Mouse (Mus musculus) cortical plate, adult 2 months (tissue): ENCODE data around the gene Rasal3. TPM values are rescaled to one million over a fixed set of nuclear protein-coding genes. Genes with fewer than 3 reads are reported as not detected.

Source experiments
- H3K27ac ChIP-seq: fragments of 200-500 bp; 2 replicates; pipeline ENCODE4 v1.5.1; 2012; ENCODE audit warnings: low read length, control low read depth, inconsistent platforms; ENCODE audit not compliant: insufficient read depth
- H3K4me1 ChIP-seq: fragments of 200-500 bp; 2 replicates; pipeline ENCODE4 v1.6.1; 2011; ENCODE audit warnings: low read length; ENCODE audit not compliant: control insufficient read depth, insufficient read depth
- H3K4me3 ChIP-seq: fragments of 200-500 bp; 2 replicates; pipeline ENCODE4 v1.5.1; 2011; ENCODE audit warnings: mild to moderate bottlenecking, low read length, control low read depth; ENCODE audit not compliant: insufficient read depth
- CTCF ChIP-seq: fragments of 200-500 bp; IDR thresholded peaks from 2 replicates; pipeline ENCODE4 v1.5.1; 2011; ENCODE audit warnings: mild to moderate bottlenecking, control low read depth, low read length; ENCODE audit not compliant: insufficient read depth; ENCODE audit errors: extremely low read depth
- POLR2A ChIP-seq: fragments of 200-500 bp; IDR thresholded peaks from 2 replicates; pipeline ENCODE4 v1.6.1; 2011; ENCODE audit warnings: mild to moderate bottlenecking, low read length, control low read depth; ENCODE audit not compliant: insufficient read depth; ENCODE audit errors: extremely low read depth
- polyA plus RNA-seq: library from polyadenylated mRNA; depleted of rRNA; stranded (reverse); fragments of >200 nt; gene quantifications from 2 replicates; pipeline ENCODE4 v1.2.3, GENCODE M21; 2012

The Rasal3 gene
- polyA plus RNA-seq, 1 experiment, result 4.8 TPM

DNA sequence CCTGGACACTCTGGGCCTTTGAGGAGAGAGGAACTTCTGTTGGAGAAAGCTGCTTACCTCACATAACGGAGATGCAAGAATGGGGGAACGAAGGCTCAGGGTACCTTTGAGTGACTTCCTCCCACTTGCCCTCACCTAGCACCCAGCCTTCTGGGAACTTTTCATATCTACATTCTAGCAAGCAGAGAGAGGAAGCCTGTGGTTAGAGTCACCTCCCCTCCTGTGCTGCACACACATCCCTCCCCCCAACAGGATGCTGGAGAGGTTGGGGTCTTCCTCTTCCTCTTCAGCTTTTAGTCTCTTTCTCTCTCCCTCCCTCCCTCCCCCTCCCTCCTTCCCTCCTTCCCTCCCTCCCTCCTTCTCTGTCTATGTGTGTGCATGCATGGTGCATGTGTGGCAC is 20.7 kb upstream of the Rasal3 start, which contains the start of gene Pglyrp2:
Gene Pglyrp2, minus strand, starts transcription at position 134 of the 400 bp plus-strand sequence.
- Histone ChIP-seq H3K4me3 (no peak within 1 kb of the TSS), H3K27ac (no peak within 1 kb of the TSS)
- TF ChIP-seq POLR2A (no peak), CTCF (no peak)

DNA sequence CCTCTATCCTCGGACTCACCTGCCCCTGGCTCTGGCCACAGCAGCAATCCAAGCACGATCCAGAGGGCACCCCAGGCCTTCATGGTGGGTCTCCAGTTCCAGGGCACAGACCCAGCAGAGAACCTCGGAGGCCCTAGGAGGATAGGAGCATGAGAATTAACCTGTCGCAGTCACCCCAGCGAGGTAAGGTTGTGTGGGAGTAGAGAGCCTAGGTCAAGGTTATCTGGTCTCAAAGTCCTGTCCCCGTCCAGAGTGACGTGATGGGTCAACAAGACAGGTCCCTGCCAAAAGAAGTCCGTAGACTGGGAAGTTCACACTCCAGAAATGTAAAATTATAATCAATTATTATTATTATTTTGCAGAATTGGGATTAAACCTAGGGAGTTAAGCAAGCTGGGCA is 17.4 kb upstream of the Rasal3 start:
- Histone ChIP-seq H3K4me1 (no peaks in the 10 kb centered on the region), H3K4me3 (no peak overlapping the region), H3K27ac (no peak overlapping the region)
- TF ChIP-seq CTCF, result no peak

More for the DNA sequence above, 20.7 kb upstream of the Rasal3 start, which contains the start of gene Pglyrp2:
- no peaks in the 10 kb centered on the region for H3K4me1 ChIP-seq

DNA sequence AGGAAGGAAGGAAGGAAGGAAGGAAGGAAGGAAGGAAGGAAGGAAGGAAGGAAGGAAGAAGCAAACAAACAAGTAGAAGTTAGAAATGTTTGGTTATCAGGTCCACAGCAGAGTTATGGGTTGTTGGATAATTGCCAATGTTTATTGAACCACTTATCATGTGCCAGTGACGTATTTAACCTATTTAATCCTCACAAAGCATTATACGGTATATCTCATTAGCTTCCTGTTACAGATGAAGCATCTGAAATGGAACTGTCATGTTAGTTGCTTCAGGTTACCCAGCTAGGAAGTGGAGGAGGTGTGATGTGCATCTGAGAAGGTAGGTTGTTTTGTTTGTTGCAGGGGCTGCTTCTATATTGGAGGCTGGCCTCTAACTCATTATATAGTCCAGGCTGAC is 16.6 kb upstream of the Rasal3 start:
- Histone ChIP-seq H3K27ac (no peak overlapping the region), H3K4me1 (no peaks in the 10 kb centered on the region), H3K4me3 (no peak overlapping the region)
- TF ChIP-seq POLR2A, result no peak
- no peak for TF ChIP-seq CTCF

DNA sequence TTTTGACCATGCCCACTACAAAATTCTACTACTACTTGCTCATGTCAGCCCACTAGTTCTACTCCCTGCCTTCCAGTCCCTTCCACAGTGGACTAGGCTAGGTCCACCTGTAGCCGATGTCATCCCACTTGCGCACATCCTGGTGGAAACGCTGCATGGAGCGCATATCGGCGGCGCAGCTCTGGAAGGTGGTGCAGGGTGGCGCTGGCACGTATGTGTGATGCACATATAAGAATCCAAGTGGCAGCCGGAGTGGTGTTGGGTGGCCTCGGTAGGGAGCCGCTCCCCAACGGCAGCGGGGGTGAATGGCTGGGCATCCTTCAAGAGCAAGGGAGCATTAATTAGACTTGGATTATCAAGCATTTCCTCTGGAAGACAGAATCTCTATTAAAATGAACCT is 13.4 kb upstream of the Rasal3 start:
- TF ChIP-seq CTCF (no peak), POLR2A (no peak)
- Histone ChIP-seq H3K4me1 (no peaks in the 10 kb centered on the region), H3K4me3 (no peak overlapping the region), H3K27ac (no peak overlapping the region)

DNA sequence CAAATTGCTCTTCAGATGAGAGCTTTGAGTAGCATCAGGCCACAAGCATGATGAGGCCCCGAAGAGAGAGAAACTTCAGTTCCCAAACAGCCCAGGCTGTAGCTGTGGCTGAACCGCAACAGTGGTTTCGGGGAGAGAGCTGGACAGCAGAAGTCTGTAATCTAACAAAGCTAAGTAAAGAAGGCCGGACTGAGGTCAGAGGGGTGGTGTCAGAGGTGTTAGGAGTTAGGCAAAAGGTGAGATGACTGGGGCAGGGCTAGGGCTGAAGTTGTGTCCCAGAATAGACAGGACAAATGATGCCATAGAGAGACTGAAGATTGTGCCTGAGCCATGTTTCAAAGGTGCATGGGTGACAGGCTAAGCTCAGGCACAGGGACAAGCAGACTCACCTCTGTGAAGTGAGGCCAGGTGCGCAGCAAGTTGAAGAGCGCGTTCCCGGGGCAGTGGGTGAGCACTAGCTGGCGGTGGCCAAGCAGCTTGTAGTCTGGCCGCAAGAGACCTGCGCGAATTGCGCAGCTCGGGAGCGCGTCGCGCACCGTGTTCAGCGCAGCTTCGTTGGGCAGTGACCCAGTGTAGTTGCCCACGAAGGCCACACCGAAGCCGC is 12.1 kb upstream of the Rasal3 start:
- TF ChIP-seq CTCF, result no peak
- no peak for TF ChIP-seq POLR2A
- Histone ChIP-seq H3K4me3 (no peak overlapping the region), H3K27ac (no peak overlapping the region), H3K4me1 (no peaks in the 10 kb centered on the region)

DNA sequence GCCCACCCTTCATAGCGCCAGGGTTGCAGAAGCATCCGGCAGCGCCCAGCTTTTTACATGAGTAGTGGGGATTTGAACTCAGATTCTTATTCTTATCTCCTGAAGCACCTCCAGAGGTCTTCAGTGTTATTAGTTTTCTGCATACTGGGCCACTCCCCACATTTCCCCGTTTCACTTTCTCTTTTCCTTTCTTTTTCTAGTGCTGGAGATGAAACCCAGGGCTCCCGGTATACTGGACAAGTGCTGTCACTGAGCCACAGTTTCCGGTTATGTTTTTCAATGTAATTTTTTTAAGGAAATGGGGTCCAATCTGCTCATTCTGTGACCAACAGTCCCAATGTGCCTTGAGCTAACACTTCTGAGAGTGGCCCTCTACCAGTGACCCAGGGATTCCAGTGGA is 8.5 kb upstream of the Rasal3 start:
- Histone ChIP-seq H3K4me3 (no peak overlapping the region), H3K27ac (no peak overlapping the region), H3K4me1 (no peaks in the 10 kb centered on the region)
- TF ChIP-seq POLR2A, result no peak
- TF ChIP-seq CTCF, result no peak

DNA sequence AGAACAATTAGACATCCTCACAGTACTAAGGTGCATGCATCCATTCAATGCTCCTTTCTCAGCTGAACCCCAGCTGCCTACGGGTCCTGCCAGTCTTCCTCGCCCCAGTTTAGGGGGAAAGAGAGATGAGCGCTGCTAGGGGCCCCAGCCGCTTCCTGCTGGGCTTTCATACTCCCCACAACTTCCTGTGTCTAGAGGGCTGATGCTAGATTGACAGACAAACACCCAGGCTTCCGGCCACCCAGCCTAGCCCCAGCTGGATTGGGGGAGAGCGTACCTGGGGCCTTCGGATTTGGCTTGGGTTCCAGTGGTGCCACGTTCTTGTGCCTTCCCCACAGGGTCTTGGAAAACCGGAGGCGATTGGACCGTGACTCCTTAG is 615 bp downstream of the Rasal3 start:
- Histone ChIP-seq H3K4me3 (0 out of 2 replicates have a peak overlapping the region, but pooled peaks have one; percentile 10), H3K27ac (peak overlapping the region; percentile 35; the same call in 1 of the 2 replicates), H3K4me1 (no peaks in the 10 kb centered on the region)
- TF ChIP-seq POLR2A, result no peak
- no peak for TF ChIP-seq CTCF

DNA sequence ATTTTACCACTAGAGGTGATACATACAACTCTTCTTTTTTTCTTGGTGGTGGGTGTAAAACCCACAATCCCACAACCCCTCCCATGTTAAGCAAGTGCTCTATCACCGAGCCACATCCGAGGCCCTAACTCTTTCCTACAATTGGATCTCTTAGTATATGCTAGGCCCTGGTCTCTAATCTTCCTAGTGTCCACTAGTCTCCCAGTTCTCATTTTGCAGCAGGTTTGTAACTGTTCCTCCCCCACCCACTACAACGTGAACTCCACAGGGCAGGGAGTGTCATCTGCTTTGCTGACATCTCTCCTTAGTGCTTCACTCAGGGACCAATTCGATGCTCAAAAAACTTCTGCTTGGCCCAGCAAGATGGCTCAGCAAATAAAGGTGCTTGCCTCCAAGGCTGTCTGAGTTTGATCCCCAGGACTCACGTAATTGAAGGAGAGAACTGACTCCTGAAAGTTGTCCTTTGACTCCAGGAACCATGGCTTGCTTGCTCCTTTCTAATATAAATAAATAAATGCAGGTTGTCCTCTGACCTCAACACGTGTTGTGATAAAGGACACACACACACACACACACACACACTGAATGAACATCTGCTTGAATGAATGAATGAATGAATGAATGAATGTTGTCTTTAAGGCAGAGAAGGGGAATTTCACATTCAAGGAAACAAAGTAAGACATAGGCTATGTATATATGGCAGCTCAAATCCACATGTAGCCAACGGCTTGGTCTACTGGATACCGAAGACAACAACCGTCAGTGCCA is 1.2 kb downstream of the Rasal3 start:
- no peak overlapping the region for H3K4me3 ChIP-seq
- H3K27ac ChIP-seq, result no peak overlapping the region
- TF ChIP-seq CTCF (no peak), POLR2A (no peak)
- H3K4me1 ChIP-seq, result no peaks in the 10 kb centered on the region

DNA sequence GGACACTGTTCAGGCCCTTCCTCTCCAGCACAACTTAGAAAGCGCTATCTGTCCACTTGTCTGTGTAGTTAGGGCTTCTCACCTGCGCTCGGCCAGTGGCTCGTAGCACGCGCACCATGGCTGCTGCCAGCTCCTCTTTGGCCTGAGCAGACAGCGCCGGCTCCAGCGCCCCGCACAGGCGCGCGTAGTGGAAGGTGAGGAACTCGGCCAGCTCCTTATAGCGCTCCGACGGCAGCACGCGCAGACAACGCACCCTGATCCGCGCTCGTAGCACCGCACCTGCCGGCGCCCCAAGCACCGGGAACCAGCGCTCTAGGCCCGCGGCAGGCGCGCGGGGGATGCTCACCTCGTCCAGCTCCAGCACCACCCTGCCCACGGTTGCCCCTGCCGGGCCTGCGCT is 7.1 kb downstream of the Rasal3 start:
- H3K4me1 ChIP-seq, result no peaks in the 10 kb centered on the region
- H3K27ac ChIP-seq, result no peak overlapping the region
- no peak overlapping the region for H3K4me3 ChIP-seq
- TF ChIP-seq POLR2A (no peak), CTCF (no peak)

DNA sequence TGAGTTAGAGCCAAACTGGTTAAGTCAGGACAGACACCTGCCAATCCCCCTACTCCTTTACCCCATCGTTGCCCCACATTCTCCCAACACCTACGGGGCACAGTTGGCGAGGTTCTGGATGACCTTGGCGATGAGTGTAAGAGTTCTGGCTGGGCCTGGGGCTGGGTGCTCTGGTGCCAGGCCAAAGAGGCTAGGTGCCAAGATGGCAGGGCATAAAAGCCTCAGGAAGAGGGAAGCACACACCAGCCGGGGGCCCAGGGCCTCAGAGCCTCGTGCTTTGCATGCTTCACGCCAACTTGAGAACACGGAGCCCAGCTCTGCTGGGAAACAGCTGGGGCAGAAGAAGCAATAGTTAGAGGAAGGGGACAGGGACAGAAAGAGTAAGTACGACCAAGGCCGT is 9.4 kb downstream of the Rasal3 start:
- H3K27ac ChIP-seq, result no peak overlapping the region
- H3K4me1 ChIP-seq, result no peaks in the 10 kb centered on the region
- H3K4me3 ChIP-seq, result no peak overlapping the region
- TF ChIP-seq POLR2A, result no peak
- no peak for TF ChIP-seq CTCF
